Mouse (Mus musculus): ENCODE results near the gene Cbx5. TPM values are rescaled to one million over a fixed set of nuclear protein-coding genes. Genes with fewer than 3 reads are reported as not detected.

Cbx5 gene
- polyA plus RNA-seq, 2 experiments = 32.4 to 54.4 TPM

GRCm38 (mm10) chr15:103187803-103188202 is 51.8 kb downstream of the Cbx5 start:
- Histone ChIP-seq H3K4me1 (replicated peaks; ENCODE audit: control insufficient read depth in 2 of 2, insufficient read depth in 2 of 2, low read length in 1 of 2) (peaks cover 0 to 6% of the 10 kb centered on the region in 2 experiments; a peak in 2 of 4 replicates), H3K9ac (replicated peaks) (no peak overlapping the region), H3K27ac (no peak overlapping the region), H3K4me2 (ENCODE audit: low read depth) (no peak overlapping the region), H3K27me3 (ENCODE audit: control insufficient read depth, insufficient read depth, low read length) (peaks cover 16% of the 10 kb centered on the region), H3K9me3 (ENCODE audit: control insufficient read depth, low read length) (no peaks in the 10 kb centered on the region), H3K36me3 (replicated peaks; ENCODE audit: control insufficient read depth, insufficient read depth, low read depth) (peaks cover 14% of the 10 kb centered on the region), H3K4me3 (ENCODE audit: insufficient read depth in 1 of 2, low read depth in 2 of 2, low read length in 2 of 2) (no peak overlapping the region)
- 78% methylated on average over 6 of the region's 6 CpGs for WGBS (ENCODE audit: insufficient replicate concordance)
- TF ChIP-seq EP300 (IDR thresholded peaks at IDR 0.05; ENCODE audit: low read depth) = no peak
- TF ChIP-seq CTCF (IDR thresholded peaks at IDR 0.05; ENCODE audit: low read depth) = no peak
- DNase-seq (ENCODE audit: low read depth in 3 of 3, low spot score in 3 of 3) (no peak), ATAC-seq (ENCODE audit: insufficient read depth) (no peak)

GRCm38 (mm10) chr15:103185462-103186198 is 54.0 kb downstream of the Cbx5 start:
- Histone ChIP-seq H3K4me1 (replicated peaks; ENCODE audit: control insufficient read depth in 2 of 2, insufficient read depth in 2 of 2, low read length in 1 of 2) (peaks cover 0 to 7% of the 10 kb centered on the region in 2 experiments; a peak in 2 of 4 replicates), H3K27me3 (ENCODE audit: control insufficient read depth, insufficient read depth, low read length) (peaks cover 28% of the 10 kb centered on the region), H3K4me3 (ENCODE audit: insufficient read depth in 1 of 2, low read depth in 2 of 2, low read length in 2 of 2) (no peak overlapping the region), H3K9ac (replicated peaks) (no peak overlapping the region), H3K9me3 (ENCODE audit: control insufficient read depth, low read length) (no peaks in the 10 kb centered on the region), H3K4me2 (ENCODE audit: low read depth) (no peak overlapping the region), H3K36me3 (replicated peaks; ENCODE audit: control insufficient read depth, insufficient read depth, low read depth) (no peaks in the 10 kb centered on the region), H3K27ac (no peak overlapping the region)
- DNase-seq (ENCODE audit: low read depth in 3 of 3, low spot score in 3 of 3) = no peak
- WGBS (ENCODE audit: insufficient replicate concordance) = 47% methylated on average over 19 of the region's 19 CpGs
- peak; percentile 81 for TF ChIP-seq CTCF (IDR thresholded peaks at IDR 0.05; ENCODE audit: low read depth)
- TF ChIP-seq EP300 (IDR thresholded peaks at IDR 0.05; ENCODE audit: low read depth) = no peak
- ATAC-seq (ENCODE audit: insufficient read depth) = no peak

- no peak for DNase-seq (ENCODE audit: low read depth in 3 of 3, low spot score in 3 of 3)
- Histone ChIP-seq H3K27me3 (ENCODE audit: control insufficient read depth, insufficient read depth, low read length) (peaks cover 42% of the 10 kb centered on the region), H3K9ac (replicated peaks) (no peak overlapping the region)
Measured at GRCm38 (mm10) chr15:103183651-103184610, 55.7 kb downstream of the Cbx5 start.

GRCm38 (mm10) chr15:103183135-103183534 is 56.5 kb downstream of the Cbx5 start:
- peak in 2 of 3 experiments; percentile 36 to 50 for DNase-seq (ENCODE audit: low read depth in 3 of 3, low spot score in 3 of 3)
- 2% methylated on average over 21 of the region's 21 CpGs for WGBS (ENCODE audit: insufficient replicate concordance)
- Histone ChIP-seq H3K27ac (no peak overlapping the region), H3K4me2 (ENCODE audit: low read depth) (peak overlapping the region; percentile 59), H3K36me3 (replicated peaks; ENCODE audit: control insufficient read depth, insufficient read depth, low read depth) (no peaks in the 10 kb centered on the region), H3K4me1 (replicated peaks; ENCODE audit: control insufficient read depth in 2 of 2, insufficient read depth in 2 of 2, low read length in 1 of 2) (peaks cover 0 to 7% of the 10 kb centered on the region in 2 experiments; a peak in 2 of 4 replicates), H3K9ac (replicated peaks) (no peak overlapping the region), H3K9me3 (ENCODE audit: control insufficient read depth, low read length) (no peaks in the 10 kb centered on the region), H3K4me3 (ENCODE audit: insufficient read depth in 1 of 2, low read depth in 2 of 2, low read length in 2 of 2) (peak overlapping the region in 1 of 2 experiments; percentile 14; a peak in 1 of 4 replicates), H3K27me3 (ENCODE audit: control insufficient read depth, insufficient read depth, low read length) (peaks cover 49% of the 10 kb centered on the region)
- no peak; the same call in 1 of the 2 replicates for ATAC-seq (ENCODE audit: insufficient read depth)
- TF ChIP-seq CTCF (IDR thresholded peaks at IDR 0.05; ENCODE audit: low read depth) (peak; percentile 82), EP300 (IDR thresholded peaks at IDR 0.05; ENCODE audit: low read depth) (no peak)

More at GRCm38 (mm10) chr15:103183651-103184610, 55.7 kb downstream of the Cbx5 start:
- ATAC-seq (ENCODE audit: insufficient read depth) = no peak
- 13% methylated on average over 25 of the region's 25 CpGs for WGBS (ENCODE audit: insufficient replicate concordance)
- H3K4me1 ChIP-seq (replicated peaks; ENCODE audit: control insufficient read depth in 2 of 2, insufficient read depth in 2 of 2, low read length in 1 of 2) = peaks cover 0 to 7% of the 10 kb centered on the region in 2 experiments; a peak in 2 of 4 replicates
- H3K27ac ChIP-seq = no peak overlapping the region
- no peaks in the 10 kb centered on the region for H3K9me3 ChIP-seq (ENCODE audit: control insufficient read depth, low read length)
- no peaks in the 10 kb centered on the region for H3K36me3 ChIP-seq (replicated peaks; ENCODE audit: control insufficient read depth, insufficient read depth, low read depth)
- H3K4me3 ChIP-seq (ENCODE audit: insufficient read depth in 1 of 2, low read depth in 2 of 2, low read length in 2 of 2) = no peak overlapping the region
- H3K4me2 ChIP-seq (ENCODE audit: low read depth) = peak overlapping the region; percentile 59
- TF ChIP-seq EP300 (IDR thresholded peaks at IDR 0.05; ENCODE audit: low read depth) = no peak
- TF ChIP-seq CTCF (IDR thresholded peaks at IDR 0.05; ENCODE audit: low read depth) = peak; percentile 19; the same call in 1 of the 2 replicates
